Mouse (Mus musculus) neural tube, embryonic 15.5 days (tissue): ENCODE results near the gene Smyd3. TPM values are rescaled to one million over a fixed set of nuclear protein-coding genes. Genes with fewer than 3 reads are reported as not detected.

Source experiments
- ATAC-seq: fragments of 200-750 bp; cut with Nextera tagmentation; 2 replicates; pipeline ENCODE4 v1.8.0; 2017; ENCODE audit warnings: mild to moderate bottlenecking, moderate TSS enrichment, moderate library complexity; ENCODE audit not compliant: low FRiP score
- H3K27ac ChIP-seq: fragments of 300-500 bp; sonication (generic); replicated peaks from 2 replicates; pipeline ENCODE4 v1.5.1; 2015; ENCODE audit warnings: mild to moderate bottlenecking, inconsistent platforms
- H3K27me3 ChIP-seq: fragments of 300-500 bp; sonication (generic); replicated peaks from 2 replicates; pipeline ENCODE4 v1.6.1; 2015; ENCODE audit warnings: inconsistent platforms
- H3K36me3 ChIP-seq: fragments of 300-500 bp; sonication (generic); 2 replicates; pipeline ENCODE4 v1.6.1; 2015; ENCODE audit warnings: inconsistent platforms
- H3K4me1 ChIP-seq: fragments of 300-500 bp; sonication (generic); 2 replicates; pipeline ENCODE4 v1.6.1; 2015; ENCODE audit warnings: inconsistent platforms
- H3K4me2 ChIP-seq: fragments of 300-500 bp; sonication (generic); 2 replicates; pipeline ENCODE4 v1.6.1; 2015; ENCODE audit warnings: inconsistent platforms, mild to moderate bottlenecking, moderate library complexity
- H3K4me3 ChIP-seq: fragments of 300-500 bp; sonication (generic); replicated peaks from 2 replicates; pipeline ENCODE4 v1.5.1; 2015; ENCODE audit warnings: mild to moderate bottlenecking, inconsistent platforms
- H3K9ac ChIP-seq: fragments of 300-500 bp; sonication (generic); replicated peaks from 2 replicates; pipeline ENCODE4 v1.6.1; 2015; ENCODE audit warnings: mild to moderate bottlenecking, inconsistent platforms
- H3K9me3 ChIP-seq: fragments of 300-500 bp; sonication (generic); replicated peaks from 2 replicates; pipeline ENCODE4 v1.6.1; 2016; ENCODE audit warnings: inconsistent platforms
- WGBS: fragments of 180-500 bp; shearing (Covaris S2); methylation state at CpG from one replicate; pipeline ENCODE4 v1.1.7; 2015; ENCODE audit warnings: mixed read lengths; 5-methylcytosine and 5-hydroxymethylcytosine counted together
- polyA plus RNA-seq: library from polyadenylated mRNA; unstranded; fragments of >200 nt; fragmentation: Nextera tagmentation; extraction: Ambion mirVana; gene quantifications from 2 replicates; pipeline ENCODE4 v1.2.1, GENCODE M21; 2015

The Smyd3 gene
- polyA plus RNA-seq, 1 experiment from 2014 or later = 26.0 TPM

DNA sequence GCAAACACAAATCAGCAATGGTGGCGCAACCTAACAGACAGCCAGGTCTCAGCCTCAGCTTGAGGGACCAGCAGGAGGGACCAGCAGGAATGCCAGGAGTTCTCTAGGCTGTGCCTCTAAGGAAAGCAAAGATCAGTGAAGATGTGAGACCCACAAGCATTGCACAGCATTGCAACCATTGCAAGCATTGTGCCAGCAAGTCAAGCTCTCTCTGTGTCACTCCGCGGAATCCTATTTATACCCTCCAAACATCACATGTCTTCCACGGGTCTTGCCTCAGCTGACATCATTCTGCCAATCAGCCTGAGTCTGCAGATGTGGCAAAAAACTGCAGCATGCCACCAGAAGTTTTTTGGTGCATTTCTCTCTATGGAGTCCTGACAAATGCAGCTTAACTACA is 577.5 kb downstream of the Smyd3 start:
- no peaks in the 10 kb centered on the region for H3K27me3 ChIP-seq
- no peaks in the 10 kb centered on the region for H3K36me3 ChIP-seq
- H3K27ac ChIP-seq = no peak overlapping the region
- peaks cover 9% of the 10 kb centered on the region for H3K4me1 ChIP-seq
- no peak overlapping the region for H3K9ac ChIP-seq
- H3K9me3 ChIP-seq = no peaks in the 10 kb centered on the region
- 91% methylated on average over 4 of the region's 4 CpGs for WGBS
- no peak for ATAC-seq
- H3K4me2 ChIP-seq = no peak overlapping the region
- H3K4me3 ChIP-seq = no peak overlapping the region

DNA sequence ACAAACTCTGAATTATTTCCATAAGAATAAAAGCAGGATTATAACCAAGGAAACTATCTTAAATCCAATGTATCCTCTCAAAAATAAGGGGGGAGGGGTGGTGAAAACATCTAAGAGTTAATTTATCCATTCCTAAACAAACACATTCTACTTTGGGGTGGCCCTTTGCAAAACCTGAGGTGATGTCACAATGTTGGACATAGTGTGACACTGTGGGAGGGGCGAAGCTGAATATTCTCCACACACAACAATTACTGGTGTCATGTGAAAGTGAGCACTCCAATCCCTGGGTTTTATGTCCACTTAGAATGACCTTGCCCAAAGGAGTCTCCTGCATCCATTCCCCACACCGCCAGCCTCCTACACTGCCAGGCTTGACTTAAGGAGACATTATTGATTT is 580.9 kb downstream of the Smyd3 start:
- Histone ChIP-seq H3K4me2 (no peak overlapping the region), H3K36me3 (peaks cover 15% of the 10 kb centered on the region), H3K27me3 (no peaks in the 10 kb centered on the region), H3K9me3 (no peaks in the 10 kb centered on the region), H3K9ac (no peak overlapping the region), H3K4me3 (no peak overlapping the region), H3K27ac (no peak overlapping the region), H3K4me1 (peaks cover 2% of the 10 kb centered on the region)
- WGBS = 94% methylated on average over 2 of the region's 2 CpGs
- no peak for ATAC-seq

DNA sequence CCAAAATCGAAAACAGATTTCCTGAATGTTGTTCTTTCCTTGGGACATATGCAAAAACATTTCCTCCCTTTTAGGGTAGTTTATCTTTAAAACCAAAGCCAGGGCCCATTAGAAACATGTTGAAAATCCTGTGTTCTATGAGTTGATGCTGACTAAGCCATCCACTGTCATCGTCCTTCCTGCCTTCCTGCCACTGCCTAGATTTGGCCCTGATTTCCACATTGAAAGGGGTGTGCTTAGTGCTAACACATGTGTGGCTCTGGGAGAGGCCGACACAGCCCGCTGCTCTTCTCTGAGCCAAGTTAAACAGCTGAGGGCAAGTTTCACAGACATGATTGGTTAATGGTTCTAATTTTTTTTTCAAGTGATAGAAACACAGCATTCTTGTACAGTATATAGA is 581.4 kb downstream of the Smyd3 start:
- Histone ChIP-seq H3K4me3 (no peak overlapping the region), H3K4me2 (no peak overlapping the region), H3K9ac (no peak overlapping the region), H3K27ac (no peak overlapping the region), H3K9me3 (no peaks in the 10 kb centered on the region), H3K36me3 (peaks cover 18% of the 10 kb centered on the region), H3K4me1 (no peaks in the 10 kb centered on the region), H3K27me3 (no peaks in the 10 kb centered on the region)
- ATAC-seq = no peak
- WGBS = 71% methylated on average over 4 of the region's 4 CpGs

DNA sequence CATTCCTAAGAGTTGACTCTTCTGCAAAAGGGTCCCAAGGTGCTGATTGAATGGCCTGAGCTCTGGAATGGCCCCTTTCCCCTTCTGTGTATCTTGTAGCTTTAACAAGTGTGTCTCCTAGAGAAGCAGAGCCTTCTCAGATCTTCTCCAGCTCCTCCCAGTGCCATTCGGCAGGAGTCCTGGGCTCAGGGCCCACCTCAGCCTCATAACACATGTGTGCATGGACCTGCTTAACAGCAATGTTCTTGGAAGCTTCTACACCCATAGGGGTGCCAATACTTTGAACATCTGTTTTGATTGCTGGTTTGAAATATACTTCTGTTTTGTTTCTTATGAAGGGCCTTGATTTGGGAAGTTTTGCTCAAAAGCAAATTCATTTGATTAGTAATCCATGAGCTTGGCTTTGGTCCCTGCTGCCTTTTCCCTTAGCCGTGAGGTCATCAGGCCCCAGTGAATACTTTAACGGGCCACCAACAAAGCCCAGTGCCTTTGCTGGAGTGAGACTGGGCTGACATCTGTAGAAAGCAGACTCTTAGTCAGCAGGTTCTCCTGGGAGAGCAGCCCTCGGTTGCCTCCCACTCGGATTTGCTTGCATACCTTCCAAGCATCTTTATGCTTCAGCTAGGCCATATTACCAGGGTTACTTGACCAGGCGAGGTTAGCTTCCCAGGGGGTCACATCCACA is 583.7 kb downstream of the Smyd3 start:
- Histone ChIP-seq H3K27me3 (no peaks in the 10 kb centered on the region), H3K4me3 (no peak overlapping the region), H3K36me3 (peaks cover 26% of the 10 kb centered on the region), H3K4me2 (no peak overlapping the region), H3K4me1 (no peaks in the 10 kb centered on the region), H3K9ac (no peak overlapping the region), H3K27ac (no peak overlapping the region), H3K9me3 (no peaks in the 10 kb centered on the region)
- ATAC-seq = no peak
- 90% methylated on average over 6 of the region's 6 CpGs for WGBS

DNA sequence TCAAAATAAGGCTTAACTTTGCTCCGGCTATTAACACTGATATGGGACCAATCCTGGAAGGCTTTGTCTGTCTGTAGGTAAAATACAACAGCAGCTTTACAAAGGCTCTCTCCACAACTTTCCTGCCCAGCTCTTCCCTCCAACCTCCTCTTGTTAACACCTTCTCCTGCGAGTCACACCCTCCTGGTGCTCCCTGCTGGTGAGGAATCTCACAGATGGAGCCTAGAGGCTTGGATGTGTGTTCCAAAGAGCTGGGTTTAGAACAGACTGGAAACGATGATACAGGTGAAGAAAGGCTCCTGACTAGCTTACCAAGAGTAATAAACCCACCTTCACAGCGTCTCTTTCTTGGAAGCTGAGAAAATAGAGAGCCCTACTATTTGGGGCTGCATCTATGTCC is 588.3 kb downstream of the Smyd3 start:
- no peak overlapping the region for H3K27ac ChIP-seq
- peaks cover 32% of the 10 kb centered on the region for H3K36me3 ChIP-seq
- no peak overlapping the region for H3K9ac ChIP-seq
- H3K9me3 ChIP-seq = no peaks in the 10 kb centered on the region
- H3K4me1 ChIP-seq = no peaks in the 10 kb centered on the region
- ATAC-seq = no peak
- no peak overlapping the region for H3K4me2 ChIP-seq
- no peak overlapping the region for H3K4me3 ChIP-seq
- no peaks in the 10 kb centered on the region for H3K27me3 ChIP-seq
- 74% methylated on average over 4 of the region's 4 CpGs for WGBS

DNA sequence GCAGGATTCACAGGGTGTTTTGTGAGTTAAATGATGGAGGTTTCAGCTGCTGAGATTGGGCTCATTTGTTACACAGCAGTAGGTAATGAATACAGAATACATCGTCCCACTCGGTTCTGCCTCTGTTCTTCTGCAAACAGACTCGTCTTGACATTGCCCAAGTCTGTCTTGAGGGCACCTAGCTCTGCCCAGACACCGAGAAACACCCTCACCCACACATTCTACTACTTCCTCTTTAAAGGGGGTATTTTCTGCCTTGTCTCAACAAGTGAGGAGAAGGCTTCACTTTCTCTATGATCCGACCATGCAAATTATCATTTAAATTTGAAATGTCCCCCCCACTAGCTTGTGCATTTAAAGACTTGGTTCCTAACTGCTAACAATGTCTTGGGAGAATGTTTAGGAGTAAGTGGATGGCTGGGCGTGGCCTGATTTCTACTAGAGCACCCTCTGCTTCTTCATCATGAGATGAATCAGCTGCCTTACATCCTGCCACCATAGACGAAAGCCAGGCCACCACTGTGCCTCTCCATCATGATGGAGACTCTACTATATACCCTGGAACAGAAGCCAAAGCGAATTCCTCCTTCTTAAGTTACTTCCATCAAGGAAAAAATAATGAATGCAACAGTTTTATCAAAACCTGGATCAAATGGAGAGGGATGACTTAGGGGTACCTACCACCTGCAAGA is 593.2 kb downstream of the Smyd3 start:
- Histone ChIP-seq H3K27me3 (no peaks in the 10 kb centered on the region), H3K4me1 (0 out of 2 replicates have a peak, but pooled peaks cover 6% of the 10 kb centered on the region)

DNA sequence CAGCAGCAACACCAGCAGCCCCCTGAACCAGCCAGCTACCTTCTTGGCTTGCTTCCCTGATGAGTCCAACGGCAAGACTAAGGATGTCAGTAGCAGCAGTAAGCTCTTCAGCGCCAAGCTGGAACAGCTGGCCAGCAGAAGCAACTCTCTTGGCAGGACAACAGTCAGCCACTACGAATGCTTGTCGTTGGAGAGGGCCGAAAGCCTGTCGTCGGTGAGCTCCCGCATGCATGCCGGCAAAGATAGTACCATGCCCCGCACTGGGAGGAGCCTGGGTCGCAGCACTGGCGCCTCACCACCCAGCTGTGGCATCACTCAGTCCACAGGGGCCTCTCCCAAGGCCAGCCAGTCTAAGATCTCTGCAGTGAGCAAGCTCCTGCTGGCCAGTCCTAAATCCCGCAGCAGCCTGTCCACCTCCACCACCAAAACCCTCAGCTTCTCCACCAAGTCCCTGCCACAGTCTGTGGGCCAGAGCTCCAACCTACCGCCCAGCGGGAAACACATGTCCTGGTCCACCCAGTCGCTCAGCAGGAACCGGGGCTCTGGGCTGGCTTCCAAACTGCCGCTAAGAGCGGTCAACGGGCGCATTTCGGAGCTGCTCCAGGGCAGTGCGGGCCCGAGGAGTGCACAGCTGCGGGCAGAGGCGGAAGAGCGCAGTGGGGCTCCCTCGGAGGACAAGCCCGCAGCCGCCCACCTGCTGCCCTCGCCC is 600.5 kb downstream of the Smyd3 start:
- ATAC-seq = no peak
- Histone ChIP-seq H3K9ac (no peak overlapping the region), H3K27ac (no peak overlapping the region), H3K36me3 (peaks cover 24% of the 10 kb centered on the region), H3K4me3 (no peak overlapping the region), H3K4me1 (peaks cover 40% of the 10 kb centered on the region), H3K4me2 (no peak overlapping the region), H3K27me3 (no peaks in the 10 kb centered on the region), H3K9me3 (no peaks in the 10 kb centered on the region)
- WGBS = 70% methylated on average over 31 of the region's 31 CpGs

More for the DNA sequence above, 593.2 kb downstream of the Smyd3 start:
- 71% methylated on average over 8 of the region's 8 CpGs for WGBS
- no peak overlapping the region for H3K27ac ChIP-seq
- no peaks in the 10 kb centered on the region for H3K9me3 ChIP-seq
- no peak for ATAC-seq
- H3K9ac ChIP-seq = no peak overlapping the region
- H3K4me2 ChIP-seq = no peak overlapping the region
- H3K36me3 ChIP-seq = peaks cover 10% of the 10 kb centered on the region
- no peak overlapping the region for H3K4me3 ChIP-seq

DNA sequence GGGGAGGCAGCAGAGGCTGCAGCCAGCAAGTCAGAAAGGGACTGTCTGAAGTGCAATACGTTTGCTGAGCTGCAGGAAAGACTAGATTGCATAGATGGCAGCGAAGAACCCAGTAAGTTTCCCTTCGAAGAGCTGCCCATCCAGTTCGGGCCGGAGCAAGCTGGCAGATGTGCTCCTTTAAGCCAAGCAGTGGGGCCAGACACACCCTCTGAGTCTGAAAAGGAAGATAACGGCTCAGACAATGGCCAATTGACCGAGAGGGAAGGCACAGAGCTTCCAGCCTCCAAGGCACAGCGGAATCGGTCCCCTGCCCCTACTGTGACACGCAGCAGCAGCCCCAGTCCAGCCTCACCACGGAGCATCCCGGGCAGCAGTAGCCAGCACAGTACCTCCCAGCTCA is 602.8 kb downstream of the Smyd3 start:
- H3K36me3 ChIP-seq = peaks cover 24% of the 10 kb centered on the region

DNA sequence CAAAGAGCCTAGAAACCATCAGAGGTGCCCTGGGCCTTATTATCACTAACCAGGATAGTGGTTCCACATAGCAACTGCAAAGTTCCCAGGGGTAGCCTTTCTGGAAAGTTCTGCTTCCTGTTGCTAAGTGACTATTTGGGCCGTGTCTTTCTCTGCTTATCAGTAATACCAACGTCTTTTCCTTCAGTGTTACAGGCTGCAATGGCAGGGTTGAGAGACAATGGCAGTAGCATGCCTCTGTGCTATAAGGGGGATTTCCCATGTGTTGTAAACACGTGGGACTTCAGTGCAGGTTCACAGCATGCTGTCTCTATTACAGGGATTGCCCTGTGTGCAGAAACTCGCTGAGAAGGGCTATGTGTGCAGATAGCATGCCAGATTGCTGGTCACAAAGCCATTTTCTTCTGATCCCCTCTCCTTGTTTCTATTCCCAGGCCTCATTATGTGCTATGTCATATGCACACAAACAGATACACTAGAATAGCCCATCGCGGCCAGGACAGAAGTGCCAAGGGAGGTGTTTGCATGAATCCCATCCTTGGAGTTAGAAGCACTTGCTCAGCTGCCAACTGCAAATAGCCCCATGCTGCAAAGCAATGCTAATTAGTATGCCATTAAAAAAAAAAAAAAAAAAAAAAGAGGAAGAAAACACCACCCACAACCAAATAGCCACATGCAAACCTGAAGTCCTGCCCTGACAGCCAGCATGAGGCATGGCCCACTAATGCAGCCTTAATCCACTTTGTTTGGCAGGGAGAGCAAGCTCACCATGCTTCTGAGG is 604.7 kb downstream of the Smyd3 start:
- Histone ChIP-seq H3K9me3 (no peaks in the 10 kb centered on the region), H3K4me2 (no peak overlapping the region), H3K4me1 (peaks cover 44% of the 10 kb centered on the region), H3K27me3 (no peaks in the 10 kb centered on the region), H3K27ac (peak overlapping the region; percentile 54; the same call in 1 of the 2 replicates), H3K4me3 (no peak overlapping the region), H3K36me3 (peaks cover 24% of the 10 kb centered on the region), H3K9ac (no peak overlapping the region)
- ATAC-seq = 0 out of 2 replicates have a peak, but pooled peaks have one; percentile 21
- WGBS = 34% methylated on average over 6 of the region's 6 CpGs

More for the DNA sequence above, 602.8 kb downstream of the Smyd3 start:
- Histone ChIP-seq H3K27me3 (no peaks in the 10 kb centered on the region), H3K4me3 (no peak overlapping the region), H3K9me3 (no peaks in the 10 kb centered on the region), H3K4me2 (no peak overlapping the region), H3K27ac (no peak overlapping the region), H3K9ac (no peak overlapping the region), H3K4me1 (peaks cover 56% of the 10 kb centered on the region)
- 52% methylated on average over 12 of the region's 12 CpGs for WGBS
- no peak for ATAC-seq

DNA sequence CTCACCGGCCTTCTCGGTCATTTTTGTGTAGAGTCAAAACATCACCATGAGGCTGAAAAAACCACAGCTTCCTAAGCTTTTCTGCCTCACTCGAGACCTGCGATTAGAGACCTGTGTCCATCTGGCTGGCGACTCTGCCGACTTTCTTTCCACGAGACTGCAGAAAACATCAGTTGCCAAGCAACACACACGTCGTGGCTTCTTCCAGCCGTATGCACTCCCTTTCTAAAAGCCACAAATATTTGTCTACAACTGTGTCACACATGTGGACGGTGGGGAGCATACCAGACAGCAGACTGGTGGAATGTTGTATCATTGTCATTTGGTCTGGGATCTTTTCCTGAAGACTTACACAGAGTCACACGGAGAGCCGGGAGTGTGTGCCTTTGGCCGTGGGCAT is 606.9 kb downstream of the Smyd3 start:
- no peaks in the 10 kb centered on the region for H3K9me3 ChIP-seq
- no peak overlapping the region for H3K9ac ChIP-seq
- peak overlapping the region; percentile 52; the same call in 1 of the 2 replicates for H3K27ac ChIP-seq
- no peak overlapping the region; the same call in 1 of the 2 replicates for H3K4me2 ChIP-seq
- WGBS = 39% methylated on average over 14 of the region's 14 CpGs
- peaks cover 37% of the 10 kb centered on the region for H3K4me1 ChIP-seq
- ATAC-seq = peak; percentile 16; the same call in 1 of the 2 replicates
- H3K27me3 ChIP-seq = no peaks in the 10 kb centered on the region
- no peak overlapping the region for H3K4me3 ChIP-seq
- peaks cover 6% of the 10 kb centered on the region for H3K36me3 ChIP-seq
